Mouse (Mus musculus): ENCODE measurements around the gene Fam114a2. TPM values are rescaled to one million over a fixed set of nuclear protein-coding genes. Genes with fewer than 3 reads are reported as not detected.
A peak's percentile ranks its signal among the peaks of the same experiment; 100 is the strongest.

Gene Fam114a2
- total and polyA plus RNA-seq, 3 experiments = 22.7 to 66.5 (median 62.1) TPM

DNA sequence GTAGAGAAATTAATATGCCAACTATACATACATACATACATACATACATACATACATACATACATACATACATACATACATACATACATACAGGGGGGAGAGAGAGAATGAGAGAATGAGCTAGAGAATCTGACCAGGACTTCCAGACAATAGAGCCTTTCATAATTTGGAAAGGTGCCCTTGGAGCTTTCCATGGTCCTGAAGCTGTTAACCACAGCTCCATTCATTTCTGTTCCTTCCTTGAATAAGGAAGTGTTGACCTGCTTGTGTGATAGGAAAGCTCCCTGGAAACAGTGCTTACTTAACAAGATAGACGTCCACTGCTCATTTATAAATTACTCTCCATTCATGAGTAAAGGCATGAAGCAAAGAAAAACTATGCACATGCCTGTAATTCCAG, 84.3 kb downstream of the Fam114a2 start:
- peak; percentile 13 for DNase-seq

Other genes starting within 250 kb of the Fam114a2 start
- 10 to 100 TPM; 22.3 to 26.3 TPM for gene Mfap3, start within 50 bp of the Fam114a2 start, total RNA-seq (2021)
- 5.0 and 6.7 TPM in 2 replicates for gene Mfap3, start within 50 bp of the Fam114a2 start, polyA plus RNA-seq (2012; rRNA removed)
- 10 to 100 TPM; 50.2 to 54.5 TPM for gene Galnt10, start 126.8 kb upstream of the Fam114a2 start, total RNA-seq (2021)
- gene Galnt10, start 126.8 kb upstream of the Fam114a2 start, polyA plus RNA-seq (2012; rRNA removed) = 23.7 and 33.8 TPM in 2 replicates